Mouse (Mus musculus) gastrocnemius, postnatal 10 days (tissue): ENCODE data around the gene Sbsn. TPM values are rescaled to one million over a fixed set of nuclear protein-coding genes. Genes with fewer than 3 reads are reported as not detected.

Source experiments
- total RNA-seq, 2 experiments: library from RNA; stranded (reverse); gene quantifications; 2 replicates each; pipeline ENCODE4 v1.2.3; 2021

Gene Sbsn
- total RNA-seq, 2 experiments from 2014 or later = 3.5 to 5.8 TPM

Other genes with a start within 250 kb of the Sbsn start
- 1 to 10 TPM; 3.2 to 4.8 TPM for gene Arhgap33, start 216.4 kb upstream of the Sbsn start, total RNA-seq
- 100 to 1,000 TPM; 304 to 323 TPM for gene Hspb6, start 199.3 kb upstream of the Sbsn start, total RNA-seq
- 1 to 10 TPM; 3.8 to 6.2 TPM for gene Proser3, start 199.2 kb upstream of the Sbsn start, total RNA-seq
- gene Lin37, start 191.6 kb upstream of the Sbsn start, total RNA-seq = 10 to 100 TPM; 11.0 to 16.3 TPM
- gene U2af1l4, start 188.2 kb upstream of the Sbsn start, total RNA-seq = 10 to 100 TPM; 56.3 to 57.5 TPM
- gene Gm49396, start 188.1 kb upstream of the Sbsn start, total RNA-seq = 1 to 10 TPM; 1.5 to 2.3 TPM
- gene Psenen, start 187.8 kb upstream of the Sbsn start, total RNA-seq = 100 to 1,000 TPM in 1 of 2 experiments, 10 to 100 TPM in 1; 93.7 to 104 TPM
- gene Igflr1, start 186.0 kb upstream of the Sbsn start, total RNA-seq = 1 to 10 TPM; 1.4 to 2.3 TPM
- 10 to 100 TPM; 21.4 to 26.8 TPM for gene Kmt2b, start 162.7 kb upstream of the Sbsn start, total RNA-seq
- gene Zbtb32, start 152.6 kb upstream of the Sbsn start, total RNA-seq = not detected
- under 1 TPM; 0.16 to 0.29 TPM for gene Upk1a, start 138.6 kb upstream of the Sbsn start, total RNA-seq
- gene Cox6b1, start 125.3 kb upstream of the Sbsn start, total RNA-seq = 1,000 to 10,000 TPM; 1,178 to 1,379 TPM
- not detected for gene Etv2, start 115.6 kb upstream of the Sbsn start, total RNA-seq
- 10 to 100 TPM; 42.4 to 44.4 TPM for gene Rbm42, start 101.2 kb upstream of the Sbsn start, total RNA-seq
- 1 to 10 TPM; 3.7 to 5.7 TPM for gene Haus5, start 86.5 kb upstream of the Sbsn start, total RNA-seq
- 1 to 10 TPM; 1.3 to 1.5 TPM for gene Pmis2, start 79.9 kb upstream of the Sbsn start, total RNA-seq
- not detected for gene 2200002J24Rik, start 52.5 kb upstream of the Sbsn start, total RNA-seq
- gene Atp4a, start 39.3 kb upstream of the Sbsn start, total RNA-seq = not detected
- 100 to 1,000 TPM; 166 to 178 TPM for gene Tmem147, start 21.9 kb upstream of the Sbsn start, total RNA-seq
- gene Gapdhs, start 7.8 kb upstream of the Sbsn start, total RNA-seq = not detected
- gene Dmkn, start 12.3 kb downstream of the Sbsn start, total RNA-seq = under 1 TPM in 1 of 2 experiments, not detected in 1; 0.33 TPM
- 1 to 10 TPM; 3.4 to 6.0 TPM for gene Krtdap, start 36.4 kb downstream of the Sbsn start, total RNA-seq
- gene Ffar2, start 72.3 kb downstream of the Sbsn start, total RNA-seq = 1 to 10 TPM in 1 of 2 experiments, under 1 TPM in 1; 0.56 to 1.2 TPM
- gene Ffar3, start 104.7 kb downstream of the Sbsn start, total RNA-seq = not detected
- not detected for gene Ffar1, start 110.1 kb downstream of the Sbsn start, total RNA-seq
- gene Cd22, start 128.9 kb downstream of the Sbsn start, total RNA-seq = 1 to 10 TPM in 1 of 2 experiments, not detected in 1; 2.3 TPM
- 10 to 100 TPM in 1 of 2 experiments, 1 to 10 TPM in 1; 8.4 to 10.4 TPM for gene Mag, start 163.4 kb downstream of the Sbsn start, total RNA-seq
- gene Hamp2, start 173.2 kb downstream of the Sbsn start, total RNA-seq = not detected
- gene Hamp, start 192.6 kb downstream of the Sbsn start, total RNA-seq = not detected
- 10 to 100 TPM; 76.7 to 78.9 TPM for gene Usf2, start 205.3 kb downstream of the Sbsn start, total RNA-seq
- gene Lsr, start 222.0 kb downstream of the Sbsn start, total RNA-seq = under 1 TPM; 0.49 to 0.72 TPM
- gene Fam187b, start 222.3 kb downstream of the Sbsn start, total RNA-seq = under 1 TPM in 1 of 2 experiments, not detected in 1; 0.18 TPM